Mouse (Mus musculus) neural tube, embryonic 15.5 days (tissue): ENCODE data around the gene Pla2g2f. TPM values are rescaled to one million over a fixed set of nuclear protein-coding genes. Genes with fewer than 3 reads are reported as not detected.

Experiments used
- polyA plus RNA-seq: library from polyadenylated mRNA; unstranded; fragments of >200 nt; fragmentation: Nextera tagmentation; extraction: Ambion mirVana; gene quantifications from 2 replicates; pipeline ENCODE4 v1.2.1, GENCODE M21; 2015

Gene Pla2g2f
- polyA plus RNA-seq, 1 experiment from 2014 or later, result not detected

Other genes with a start within 250 kb of the Pla2g2f start
- 0.64 and 1.2 TPM in 2 replicates for gene Vwa5b1, start 121.7 kb downstream of the Pla2g2f start, polyA plus RNA-seq
- gene Pla2g2c, start 32.8 kb downstream of the Pla2g2f start, polyA plus RNA-seq, result 0.42 and 0.60 TPM in 2 replicates
- gene Ubxn10, start 20.5 kb downstream of the Pla2g2f start, polyA plus RNA-seq, result 2.5 and 2.6 TPM in 2 replicates
- gene Pla2g2d, start 18.1 kb upstream of the Pla2g2f start, polyA plus RNA-seq, result 0.72 and 1.5 TPM in 2 replicates
- gene Pla2g5, start 105.9 kb upstream of the Pla2g2f start, polyA plus RNA-seq, result 0.24 and 0.79 TPM in 2 replicates
- gene Gm13030, start 116.3 kb upstream of the Pla2g2f start, polyA plus RNA-seq, result not detected in 2 replicates
- gene Pla2g2e, start 120.3 kb upstream of the Pla2g2f start, polyA plus RNA-seq, result not detected in 2 replicates
- gene Otud3, start 156.3 kb upstream of the Pla2g2f start, polyA plus RNA-seq, result 2.2 and 3.7 TPM in 2 replicates
- 3.5 TPM in 1 of 2 replicates, not detected in the other for gene Rnf186, start 209.5 kb upstream of the Pla2g2f start, polyA plus RNA-seq
- gene Tmco4, start 215.3 kb upstream of the Pla2g2f start, polyA plus RNA-seq, result 1.2 and 3.7 TPM in 2 replicates